Comparison of ENCODE assay signal across 26 mouse cellular contexts in genomic region chr14:34323576-34324085, GRCm38 (mm10). TPM values are rescaled to one million over a fixed set of nuclear protein-coding genes. Genes with fewer than 3 reads are reported as not detected.
"Had no signal": no experiment of that assay in that cellular context is flagged by ENCODE, and none has a peak within 500 bp of the region (broad histone marks: within the 10 kb centered on the region; RNA-seq: fewer than 3 reads in every experiment).

No protein-coding gene starts in this region.

- H3K4me1 ChIP-seq: limb, embryonic 10.5 days; limb, embryonic 13.5 days; midbrain, embryonic 12.5 days; midbrain, embryonic 15.5 days; neural tube, embryonic 12.5 days; neural tube, embryonic 15.5 days had no signal

- H3K4me3 ChIP-seq: limb, embryonic 10.5 days; limb, embryonic 13.5 days; midbrain, embryonic 12.5 days; midbrain, embryonic 15.5 days; neural tube, embryonic 12.5 days; neural tube, embryonic 15.5 days had no signal

- H3K27ac ChIP-seq: limb, embryonic 10.5 days; limb, embryonic 13.5 days; liver, embryonic 14.5 days; macrophage; midbrain, embryonic 12.5 days; midbrain, embryonic 15.5 days; neural tube, embryonic 12.5 days; neural tube, embryonic 15.5 days; stomach, postnatal 0 days had no signal

- DNase-seq: kidney, adult 18-20 months; kidney, adult 9 months; kidney, postnatal 14 days; kidney, postnatal 4 days; layer of hippocampus, adult 9-11 months; lung, adult 2 months; right cerebral cortex, adult 18-20 months; right cerebral cortex, postnatal 14 days; right cerebral cortex, postnatal 4 days; thymus, postnatal 25 days had no signal

- H3K27me3 ChIP-seq: limb, embryonic 13.5 days; midbrain, embryonic 12.5 days; midbrain, embryonic 15.5 days; neural tube, embryonic 12.5 days; neural tube, embryonic 15.5 days had no signal

- H3K9ac ChIP-seq: limb, embryonic 13.5 days; liver, embryonic 14.5 days; midbrain, embryonic 12.5 days; midbrain, embryonic 15.5 days; neural tube, embryonic 12.5 days; neural tube, embryonic 15.5 days had no signal

- H3K9me3 ChIP-seq: limb, embryonic 10.5 days; midbrain, embryonic 12.5 days; midbrain, embryonic 15.5 days; neural tube, embryonic 12.5 days; neural tube, embryonic 15.5 days had no signal

RNA-seq across cellular contexts. Expression of gene Fam25c, which starts 31.6 kb away (rescaled TPM):
- total RNA-seq: layer of hippocampus, adult 18-20 months; layer of hippocampus, postnatal 25 days; left cerebral cortex, adult 18-20 months; left cerebral cortex, postnatal 25 days; megakaryocyte, adult 5-6 weeks had no signal
- polyA plus RNA-seq: limb, embryonic 10.5 days; lung, embryonic 16.5 days; macrophage; midbrain, embryonic 12.5 days; midbrain, embryonic 15.5 days; neural tube, embryonic 12.5 days; neural tube, embryonic 15.5 days; stomach, embryonic 14.5 days had no signal

RNA-seq across cellular contexts. Expression of gene Sncg, which starts 51.0 kb away (rescaled TPM):
- total RNA-seq: megakaryocyte, adult 5-6 weeks had no signal
- polyA plus RNA-seq: macrophage had no signal

RNA-seq across cellular contexts. Expression of gene Mmrn2, which starts 51.6 kb away (rescaled TPM):
- total RNA-seq: megakaryocyte, adult 5-6 weeks had no signal
- polyA plus RNA-seq: macrophage had no signal
